Mouse (Mus musculus): ENCODE data around the gene Sh3bp2. TPM values are rescaled to one million over a fixed set of nuclear protein-coding genes. Genes with fewer than 3 reads are reported as not detected.
"Not testable (repeated sequence)": the region's sequence is repeated elsewhere in the genome, so short reads cannot be mapped to it uniquely, and the experiment has no call there.

Sh3bp2 gene
- polyA plus RNA-seq, 1 experiment from 2014 or later: 3.7 TPM

- Histone ChIP-seq H3K27me3 (replicated peaks; ENCODE audit: control insufficient read depth, insufficient read depth, low read length) (no peaks in the 10 kb centered on the region), H3K4me3 (ENCODE audit: low read length) (peak within 1 kb of the TSS; percentile 93), H3K4me1 (ENCODE audit: control insufficient read depth, insufficient read depth, low read length) (peaks cover 13% of the 10 kb centered on the region), H3K27ac (ENCODE audit: low read length) (peak within 1 kb of the TSS; percentile 95), H3K4me2 (ENCODE audit: low read depth, low read length) (peak within 1 kb of the TSS; percentile 66), H3K9ac (ENCODE audit: low read depth, low read length) (peak within 1 kb of the TSS; percentile 97), H3K9me3 (ENCODE audit: control insufficient read depth, low read length) (no peaks in the 10 kb centered on the region), H3K36me3 (ENCODE audit: control insufficient read depth, insufficient read depth, low read length) (no peaks in the 10 kb centered on the region)
- ATAC-seq: peak; percentile 99
- under 1% methylated on average over 78 of the region's 84 CpGs for WGBS
These were observed 47.9 kb downstream of the Sh3bp2 start, which contains the start of gene Add1 for GRCm38 (mm10) chr5:34573268-34574221. Gene Add1 (plus strand): TSS chr5:34573664.

DNA sequence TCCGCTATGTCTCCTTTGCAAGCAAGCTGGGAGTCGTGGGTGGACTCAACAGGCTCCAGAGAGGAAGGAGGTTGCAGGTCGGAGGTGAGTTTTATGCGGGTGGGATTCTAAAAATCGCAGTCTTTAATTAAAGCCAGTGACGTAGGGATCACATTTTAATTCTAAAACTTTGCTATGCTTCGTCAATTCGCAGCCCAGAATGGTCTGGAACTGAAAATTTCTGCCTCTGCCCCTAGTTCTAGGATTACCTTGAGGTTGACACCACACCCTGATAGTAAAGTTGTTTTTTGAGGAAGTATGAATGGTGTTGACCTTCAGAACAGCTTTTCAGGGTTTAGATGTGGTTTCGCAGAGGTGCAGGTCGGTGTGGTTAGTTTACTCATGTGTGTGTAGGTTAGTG is 49.1 kb downstream of the Sh3bp2 start:
- Histone ChIP-seq H3K4me2 (ENCODE audit: low read depth, low read length) (peak overlapping the region; percentile 66), H3K4me1 (ENCODE audit: control insufficient read depth, insufficient read depth, low read length) (peaks cover 13% of the 10 kb centered on the region), H3K27me3 (replicated peaks; ENCODE audit: control insufficient read depth, insufficient read depth, low read length) (no peaks in the 10 kb centered on the region), H3K27ac (ENCODE audit: low read length) (peak overlapping the region; percentile 80), H3K36me3 (ENCODE audit: control insufficient read depth, insufficient read depth, low read length) (no peaks in the 10 kb centered on the region), H3K9ac (ENCODE audit: low read depth, low read length) (peak overlapping the region; percentile 97), H3K9me3 (ENCODE audit: control insufficient read depth, low read length) (no peaks in the 10 kb centered on the region), H3K4me3 (ENCODE audit: low read length) (peak overlapping the region; percentile 93)
- no peak for ATAC-seq
- WGBS: 24% methylated on average over 10 of the region's 10 CpGs

DNA sequence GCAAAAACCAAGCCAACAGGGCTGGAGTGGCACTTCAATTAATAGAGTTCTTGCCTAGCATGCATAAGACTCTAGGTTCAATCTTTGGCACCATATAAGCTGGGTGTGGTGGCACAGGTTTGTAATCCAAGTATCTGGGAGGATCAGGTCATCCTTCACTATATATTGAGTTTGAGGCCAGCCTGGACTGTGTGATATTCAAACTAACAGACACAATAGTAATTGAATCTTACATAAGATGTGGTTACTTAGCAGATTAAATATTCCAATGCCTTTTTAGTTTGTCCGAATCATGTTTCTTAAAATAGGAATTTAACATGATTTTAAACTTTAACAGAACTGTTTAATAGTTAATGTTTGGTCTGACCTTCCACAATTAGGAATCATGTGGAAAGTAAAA is 50.6 kb downstream of the Sh3bp2 start:
- no peak overlapping the region for H3K9ac ChIP-seq (ENCODE audit: low read depth, low read length)
- H3K27ac ChIP-seq (ENCODE audit: low read length): no peak overlapping the region
- no peak overlapping the region for H3K4me2 ChIP-seq (ENCODE audit: low read depth, low read length)
- H3K4me1 ChIP-seq (ENCODE audit: control insufficient read depth, insufficient read depth, low read length): peaks cover 13% of the 10 kb centered on the region
- H3K36me3 ChIP-seq (ENCODE audit: control insufficient read depth, insufficient read depth, low read length): no peaks in the 10 kb centered on the region
- H3K9me3 ChIP-seq (ENCODE audit: control insufficient read depth, low read length): no peaks in the 10 kb centered on the region
- H3K27me3 ChIP-seq (replicated peaks; ENCODE audit: control insufficient read depth, insufficient read depth, low read length): no peaks in the 10 kb centered on the region
- H3K4me3 ChIP-seq (ENCODE audit: low read length): no peak overlapping the region
- 89% methylated on average over 1 of the region's 1 CpGs for WGBS
- no peak for ATAC-seq

DNA sequence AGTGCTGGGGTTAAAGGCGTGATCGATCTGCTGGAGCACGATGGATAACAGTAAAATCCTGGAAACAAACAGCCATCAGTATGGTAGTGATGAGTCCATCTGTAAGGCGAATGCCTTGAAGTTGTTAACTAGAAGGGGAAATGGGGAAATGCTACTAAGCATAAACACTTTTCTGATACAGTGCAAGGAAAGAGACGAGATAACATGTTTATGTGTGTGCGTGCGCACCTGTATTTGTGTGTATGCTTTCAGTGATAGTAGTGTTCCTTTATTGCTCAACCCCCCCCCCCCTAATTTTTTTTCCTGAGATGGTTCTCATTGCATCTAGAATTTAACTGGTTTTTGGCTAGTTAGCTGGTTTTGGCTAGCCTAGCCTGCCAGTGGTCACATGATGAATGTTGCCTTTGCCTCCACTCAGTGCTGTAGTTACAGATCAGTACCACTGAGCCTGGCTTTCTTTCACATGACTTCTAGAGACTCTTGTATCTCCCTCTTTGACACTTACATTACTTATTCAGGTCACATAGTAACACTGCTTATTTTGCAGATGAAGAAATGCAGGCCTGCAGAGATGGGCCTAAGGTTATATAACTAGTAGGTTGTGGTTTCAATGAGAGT is 52.5 kb downstream of the Sh3bp2 start:
- Histone ChIP-seq H3K36me3 (ENCODE audit: control insufficient read depth, insufficient read depth, low read length) (no peaks in the 10 kb centered on the region), H3K4me2 (ENCODE audit: low read depth, low read length) (no peak overlapping the region), H3K27me3 (replicated peaks; ENCODE audit: control insufficient read depth, insufficient read depth, low read length) (no peaks in the 10 kb centered on the region), H3K27ac (ENCODE audit: low read length) (no peak overlapping the region), H3K9ac (ENCODE audit: low read depth, low read length) (no peak overlapping the region), H3K4me1 (ENCODE audit: control insufficient read depth, insufficient read depth, low read length) (peaks cover 18% of the 10 kb centered on the region), H3K4me3 (ENCODE audit: low read length) (no peak overlapping the region), H3K9me3 (ENCODE audit: control insufficient read depth, low read length) (no peaks in the 10 kb centered on the region)
- WGBS: 94% methylated on average over 7 of the region's 7 CpGs
- ATAC-seq: no peak

GRCm38 (mm10) chr5:34579377-34579776 is 53.7 kb downstream of the Sh3bp2 start:
- ATAC-seq: no peak

GRCm38 (mm10) chr5:34581671-34582313 is 56.2 kb downstream of the Sh3bp2 start:
- not testable (repeated sequence) for H3K27me3 ChIP-seq (replicated peaks; ENCODE audit: control insufficient read depth, insufficient read depth, low read length); H3K9me3 ChIP-seq (ENCODE audit: control insufficient read depth, low read length); H3K36me3 ChIP-seq (ENCODE audit: control insufficient read depth, insufficient read depth, low read length); H3K9ac ChIP-seq (ENCODE audit: low read depth, low read length); H3K4me1 ChIP-seq (ENCODE audit: control insufficient read depth, insufficient read depth, low read length); H3K4me3 ChIP-seq (ENCODE audit: low read length)
- 19% methylated on average over 10 of the region's 10 CpGs for WGBS
- Histone ChIP-seq H3K27ac (ENCODE audit: low read length) (peak overlapping the region; percentile 43), H3K4me2 (ENCODE audit: low read depth, low read length) (peak overlapping the region; percentile 33; the same call in 1 of the 2 replicates)
- ATAC-seq: peak; percentile 92

More at GRCm38 (mm10) chr5:34579377-34579776, 53.7 kb downstream of the Sh3bp2 start:
- no peaks in the 10 kb centered on the region for H3K27me3 ChIP-seq (replicated peaks; ENCODE audit: control insufficient read depth, insufficient read depth, low read length)
- no peak overlapping the region for H3K27ac ChIP-seq (ENCODE audit: low read length)
- H3K4me1 ChIP-seq (ENCODE audit: control insufficient read depth, insufficient read depth, low read length): peaks cover 18% of the 10 kb centered on the region
- 45% methylated on average over 3 of the region's 3 CpGs for WGBS
- no peak overlapping the region for H3K9ac ChIP-seq (ENCODE audit: low read depth, low read length)
- H3K36me3 ChIP-seq (ENCODE audit: control insufficient read depth, insufficient read depth, low read length): no peaks in the 10 kb centered on the region
- no peak overlapping the region for H3K4me3 ChIP-seq (ENCODE audit: low read length)
- H3K4me2 ChIP-seq (ENCODE audit: low read depth, low read length): no peak overlapping the region
- no peaks in the 10 kb centered on the region for H3K9me3 ChIP-seq (ENCODE audit: control insufficient read depth, low read length)

DNA sequence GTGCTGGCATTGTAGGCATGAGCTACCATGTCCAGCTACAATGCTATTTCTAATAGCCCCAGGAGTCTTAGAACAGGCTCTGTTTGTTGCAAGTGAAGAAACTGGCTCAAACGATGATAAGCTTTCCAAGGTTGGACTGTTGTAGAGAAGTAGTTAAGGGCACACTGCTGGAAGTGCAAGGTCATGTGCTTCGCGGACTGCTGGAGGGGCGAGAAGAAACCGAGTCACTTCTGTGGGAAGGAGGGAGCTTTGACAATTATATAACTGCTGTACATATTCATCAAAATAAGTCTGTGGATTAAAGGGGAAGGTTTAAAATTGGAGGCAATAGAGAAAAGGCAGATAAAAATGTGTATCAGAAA is 56.7 kb downstream of the Sh3bp2 start:
- Histone ChIP-seq H3K9me3 (ENCODE audit: control insufficient read depth, low read length) (no peaks in the 10 kb centered on the region), H3K4me3 (ENCODE audit: low read length) (no peak overlapping the region), H3K9ac (ENCODE audit: low read depth, low read length) (no peak overlapping the region), H3K27me3 (replicated peaks; ENCODE audit: control insufficient read depth, insufficient read depth, low read length) (no peaks in the 10 kb centered on the region), H3K4me1 (ENCODE audit: control insufficient read depth, insufficient read depth, low read length) (peaks cover 6% of the 10 kb centered on the region), H3K36me3 (ENCODE audit: control insufficient read depth, insufficient read depth, low read length) (no peaks in the 10 kb centered on the region), H3K27ac (ENCODE audit: low read length) (peak overlapping the region; percentile 43), H3K4me2 (ENCODE audit: low read depth, low read length) (peak overlapping the region; percentile 33; the same call in 1 of the 2 replicates)
- ATAC-seq: 0 out of 2 replicates have a peak, but pooled peaks have one; percentile 29
- WGBS: 64% methylated on average over 5 of the region's 5 CpGs

- no peaks in the 10 kb centered on the region for H3K27me3 ChIP-seq (replicated peaks; ENCODE audit: control insufficient read depth, insufficient read depth, low read length)
- H3K4me1 ChIP-seq (ENCODE audit: control insufficient read depth, insufficient read depth, low read length): peaks cover 6% of the 10 kb centered on the region
- no peak overlapping the region for H3K4me2 ChIP-seq (ENCODE audit: low read depth, low read length)
- no peaks in the 10 kb centered on the region for H3K9me3 ChIP-seq (ENCODE audit: control insufficient read depth, low read length)
- H3K36me3 ChIP-seq (ENCODE audit: control insufficient read depth, insufficient read depth, low read length): no peaks in the 10 kb centered on the region
- H3K4me3 ChIP-seq (ENCODE audit: low read length): no peak overlapping the region
- no peak overlapping the region for H3K9ac ChIP-seq (ENCODE audit: low read depth, low read length)
- no peak for ATAC-seq
- H3K27ac ChIP-seq (ENCODE audit: low read length): no peak overlapping the region
- 79% methylated on average over 5 of the region's 5 CpGs for WGBS
These were observed 59.6 kb downstream of the Sh3bp2 start for GRCm38 (mm10) chr5:34585216-34585615.

GRCm38 (mm10) chr5:34587881-34588280 is 62.2 kb downstream of the Sh3bp2 start:
- WGBS: 89% methylated on average over 5 of the region's 5 CpGs
- Histone ChIP-seq H3K4me1 (ENCODE audit: control insufficient read depth, insufficient read depth, low read length) (no peaks in the 10 kb centered on the region), H3K9ac (ENCODE audit: low read depth, low read length) (no peak overlapping the region), H3K36me3 (ENCODE audit: control insufficient read depth, insufficient read depth, low read length) (no peaks in the 10 kb centered on the region), H3K4me2 (ENCODE audit: low read depth, low read length) (no peak overlapping the region), H3K4me3 (ENCODE audit: low read length) (no peak overlapping the region), H3K27ac (ENCODE audit: low read length) (no peak overlapping the region), H3K27me3 (replicated peaks; ENCODE audit: control insufficient read depth, insufficient read depth, low read length) (no peaks in the 10 kb centered on the region), H3K9me3 (ENCODE audit: control insufficient read depth, low read length) (no peaks in the 10 kb centered on the region)
- ATAC-seq: no peak

All from intestine, embryonic 16.5 days (tissue).